Mouse (Mus musculus): ENCODE data around the gene Pdlim4.
A peak's percentile ranks its signal among the peaks of the same experiment; 100 is the strongest.

Gene Pdlim4

DNA sequence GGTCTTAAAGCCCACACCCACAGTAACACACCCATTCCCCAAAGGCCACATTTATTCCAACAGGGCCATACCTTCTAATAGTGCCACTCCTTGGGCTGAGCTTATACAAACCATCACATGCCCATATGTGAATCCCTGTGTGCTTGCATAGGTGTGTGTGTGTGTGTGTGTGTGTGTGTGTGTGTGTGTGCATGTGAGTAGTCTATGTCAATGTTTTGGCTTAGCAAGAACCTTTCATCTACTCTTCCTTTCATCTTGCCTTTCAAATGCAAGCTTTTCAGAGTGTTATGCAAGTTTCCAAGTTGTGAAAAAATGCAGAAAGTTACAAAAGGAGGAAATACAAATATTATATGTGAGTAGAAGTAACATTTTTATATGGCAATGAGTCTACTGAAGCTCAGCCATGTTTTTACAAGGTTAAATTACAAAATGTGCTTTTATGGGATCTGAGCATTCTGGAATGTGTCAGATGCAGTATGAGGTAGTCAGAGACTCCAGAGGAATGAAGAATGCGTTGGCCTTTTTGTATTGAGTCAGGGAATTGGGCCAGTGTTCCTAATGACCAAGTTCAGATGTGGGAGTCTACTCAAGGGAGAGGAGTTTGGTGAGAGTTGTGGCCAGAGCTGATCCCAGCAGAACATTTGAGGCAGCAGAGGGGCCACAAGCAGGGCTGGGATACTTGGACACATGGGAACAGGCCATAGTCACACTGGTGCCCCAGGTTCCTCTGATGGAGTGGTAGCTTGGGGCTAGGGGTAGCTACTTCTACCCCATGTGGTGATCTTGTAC is 21.5 kb upstream of the Pdlim4 start:
- DNase-seq = no peak

DNA sequence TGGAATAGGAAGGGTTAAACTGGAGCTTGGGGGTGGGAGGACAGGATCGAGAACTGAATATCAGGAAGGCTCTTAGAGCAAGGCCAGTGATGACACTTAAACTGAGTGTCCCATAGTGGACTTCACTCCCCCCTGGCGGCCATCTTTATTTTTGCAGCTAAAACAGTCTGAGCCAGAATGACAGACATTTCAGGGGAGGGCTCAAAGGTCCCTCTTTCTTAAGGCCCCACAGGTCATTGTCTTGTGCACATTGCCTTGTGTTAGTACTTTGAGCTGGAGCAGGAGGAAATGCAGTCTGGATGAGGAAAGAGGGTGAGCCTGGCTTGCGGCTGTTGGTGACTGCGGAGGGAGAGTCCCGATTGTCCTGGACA is 20.1 kb upstream of the Pdlim4 start:
- peak; percentile 75 for DNase-seq

DNA sequence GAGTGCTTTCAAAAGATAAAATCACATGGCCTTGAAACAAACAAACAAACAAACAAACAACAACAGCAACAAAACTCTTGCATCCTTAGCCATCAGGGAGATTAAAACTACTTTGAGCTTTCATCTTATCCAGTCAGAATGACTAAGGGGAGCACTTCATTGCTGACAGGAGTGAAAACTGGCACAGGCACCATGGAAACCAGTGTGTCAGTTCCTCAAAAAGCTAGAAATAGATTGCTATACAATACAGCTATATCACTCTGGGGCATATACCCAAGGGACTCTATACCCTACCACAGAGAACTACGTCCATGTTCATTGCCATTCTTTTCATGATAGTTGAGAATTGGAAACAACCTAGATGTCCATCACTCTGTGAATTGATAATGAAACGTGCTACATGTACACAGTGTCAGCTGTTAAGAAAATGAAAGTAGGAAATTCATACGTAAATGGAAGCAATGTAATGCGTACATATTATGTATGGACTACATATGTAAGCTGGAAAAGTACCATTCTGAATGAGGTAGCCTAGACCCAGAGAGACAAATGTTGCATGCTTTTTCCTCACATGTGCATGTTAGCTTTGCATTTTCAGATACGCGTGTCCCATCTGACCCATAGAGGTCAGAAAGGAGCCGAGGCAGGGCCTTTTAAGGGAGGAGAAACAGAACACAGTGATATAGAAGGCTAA is 19.6 kb upstream of the Pdlim4 start:
- DNase-seq = no peak

DNA sequence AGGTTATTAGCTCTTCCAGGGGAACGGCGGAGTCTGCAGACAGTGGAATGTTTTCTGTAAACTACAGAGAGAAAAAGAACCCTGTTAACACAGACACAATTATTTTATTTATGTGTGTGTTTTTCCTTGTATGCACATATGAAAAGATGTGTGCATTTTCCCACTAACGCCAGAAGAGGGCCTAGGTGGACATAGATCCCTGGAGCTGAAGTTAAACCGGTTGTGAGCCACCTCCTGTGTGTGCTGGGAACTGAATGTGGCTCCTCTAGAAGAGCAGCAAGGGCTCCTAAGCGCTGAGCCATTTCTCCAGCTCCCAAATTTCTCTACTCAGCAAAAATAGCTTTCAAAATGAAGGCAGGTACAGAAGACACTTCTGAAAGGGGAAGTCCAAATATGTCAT is 17.0 kb upstream of the Pdlim4 start:
- DNase-seq = no peak

DNA sequence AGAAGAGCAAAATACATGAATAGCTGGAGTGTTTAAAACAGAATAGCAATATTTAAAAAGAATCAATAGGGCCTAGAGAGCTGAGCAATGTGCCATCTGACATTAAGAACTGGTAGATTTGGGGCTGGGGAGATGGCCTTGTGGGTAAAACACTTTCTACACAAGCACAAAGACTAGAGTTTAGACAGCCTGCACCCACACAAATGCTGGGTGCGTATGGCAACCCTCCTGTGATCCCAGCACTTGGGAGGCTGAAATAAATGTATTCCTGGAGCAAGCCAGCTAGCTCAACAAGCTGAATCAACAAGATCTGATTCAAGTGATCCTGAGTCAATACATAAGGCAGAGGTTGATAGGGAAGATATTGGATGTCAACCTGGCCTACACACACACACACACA is 16.2 kb upstream of the Pdlim4 start:
- no peak for DNase-seq

DNA sequence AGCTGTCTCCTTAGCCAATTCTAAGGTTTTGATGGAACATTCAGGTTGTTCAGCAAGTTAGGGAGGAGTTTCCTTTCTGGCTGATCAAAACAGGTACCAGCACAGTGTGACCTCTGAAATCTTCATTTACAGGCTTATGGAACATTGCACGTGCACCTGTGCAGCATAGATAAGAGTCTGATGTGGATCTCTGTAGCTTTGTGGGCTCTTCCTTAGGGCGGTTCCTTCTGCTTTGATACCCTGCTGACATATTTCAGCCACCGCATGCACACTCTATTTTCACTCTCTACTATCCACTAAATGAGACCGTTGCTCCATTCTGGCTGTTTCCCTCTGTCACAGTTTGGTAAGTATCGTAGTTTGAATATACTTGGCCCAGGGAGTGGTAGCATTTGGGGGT is 13.9 kb upstream of the Pdlim4 start:
- no peak for DNase-seq

DNA sequence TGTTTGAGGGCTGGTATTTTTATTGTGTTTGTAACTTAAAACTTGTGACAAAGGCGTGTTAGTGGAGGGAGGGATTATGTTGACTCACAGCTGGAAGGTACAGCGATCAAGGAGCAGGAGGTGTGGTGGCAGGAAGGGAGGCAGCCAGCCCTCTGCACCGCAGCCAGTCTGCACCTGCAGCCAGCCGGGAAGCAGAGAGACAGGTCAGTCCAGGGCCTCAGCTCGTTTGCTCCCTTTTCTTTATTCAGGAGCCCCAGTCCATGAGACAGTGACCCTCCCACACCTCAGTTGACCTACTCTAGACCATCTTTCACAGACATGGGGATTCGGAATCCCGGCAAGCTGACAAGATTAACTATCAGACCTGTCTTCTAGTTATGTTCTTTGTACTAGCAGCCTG is 11.6 kb upstream of the Pdlim4 start:
- DNase-seq = no peak

DNA sequence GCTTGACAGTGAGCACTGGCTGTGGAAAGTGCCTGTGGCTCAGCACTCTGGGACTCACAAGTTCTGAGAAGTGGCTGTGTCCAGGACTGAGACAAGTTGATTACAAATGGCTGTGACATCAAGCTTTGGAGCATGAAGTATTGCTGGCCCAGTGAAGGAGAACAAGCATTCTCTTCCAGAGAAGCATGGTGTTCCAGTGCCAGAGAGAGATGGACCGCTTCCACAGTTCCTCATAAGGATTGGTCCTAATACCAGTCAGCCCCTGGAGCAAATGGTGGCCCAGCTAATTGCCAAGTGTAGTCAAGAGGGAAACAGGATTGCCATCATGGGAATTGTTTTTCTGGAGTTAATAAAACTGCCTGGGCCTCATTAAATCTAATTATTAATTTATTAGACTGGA is 7.3 kb upstream of the Pdlim4 start:
- DNase-seq = no peak

DNA sequence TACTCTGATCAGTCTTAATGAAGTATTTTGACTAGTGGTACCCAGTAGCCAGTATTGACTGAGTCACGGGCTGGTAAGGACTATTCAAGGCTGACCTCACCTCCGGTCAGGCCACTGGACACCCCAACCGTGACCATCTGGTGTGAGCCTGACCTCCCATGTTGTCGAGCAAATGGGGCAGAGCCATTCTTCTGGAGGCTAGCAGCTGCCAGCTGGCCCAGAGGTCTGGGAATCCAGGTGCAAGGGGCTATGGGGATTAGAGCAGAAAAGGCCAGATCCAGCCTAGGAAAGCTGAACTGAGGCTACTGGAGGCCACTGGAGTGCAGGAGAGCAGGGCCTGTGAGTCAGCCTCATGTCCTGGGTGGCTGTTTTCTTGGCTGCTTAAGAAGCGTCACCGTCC is 6.5 kb upstream of the Pdlim4 start:
- no peak for DNase-seq

DNA sequence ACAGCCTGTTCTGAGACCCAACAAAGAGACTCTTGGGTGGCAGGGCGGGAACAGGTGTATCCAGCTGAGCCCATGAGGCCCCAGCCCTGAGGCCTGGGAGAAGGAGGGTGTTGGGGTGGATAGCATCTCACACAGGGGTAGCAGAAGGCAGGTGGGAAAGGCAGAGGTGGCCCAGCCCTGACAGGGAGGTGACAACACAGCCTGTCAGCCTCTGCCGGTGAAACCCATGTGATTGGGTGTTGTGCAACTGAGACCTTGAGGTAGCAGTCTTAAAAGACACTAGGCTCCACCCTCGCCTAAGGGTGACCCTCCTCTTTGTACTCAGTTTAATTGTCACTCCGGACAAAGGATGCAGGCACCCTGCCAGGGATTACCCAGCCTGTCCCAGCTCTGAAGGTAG is 4.5 kb upstream of the Pdlim4 start:
- DNase-seq = no peak

DNA sequence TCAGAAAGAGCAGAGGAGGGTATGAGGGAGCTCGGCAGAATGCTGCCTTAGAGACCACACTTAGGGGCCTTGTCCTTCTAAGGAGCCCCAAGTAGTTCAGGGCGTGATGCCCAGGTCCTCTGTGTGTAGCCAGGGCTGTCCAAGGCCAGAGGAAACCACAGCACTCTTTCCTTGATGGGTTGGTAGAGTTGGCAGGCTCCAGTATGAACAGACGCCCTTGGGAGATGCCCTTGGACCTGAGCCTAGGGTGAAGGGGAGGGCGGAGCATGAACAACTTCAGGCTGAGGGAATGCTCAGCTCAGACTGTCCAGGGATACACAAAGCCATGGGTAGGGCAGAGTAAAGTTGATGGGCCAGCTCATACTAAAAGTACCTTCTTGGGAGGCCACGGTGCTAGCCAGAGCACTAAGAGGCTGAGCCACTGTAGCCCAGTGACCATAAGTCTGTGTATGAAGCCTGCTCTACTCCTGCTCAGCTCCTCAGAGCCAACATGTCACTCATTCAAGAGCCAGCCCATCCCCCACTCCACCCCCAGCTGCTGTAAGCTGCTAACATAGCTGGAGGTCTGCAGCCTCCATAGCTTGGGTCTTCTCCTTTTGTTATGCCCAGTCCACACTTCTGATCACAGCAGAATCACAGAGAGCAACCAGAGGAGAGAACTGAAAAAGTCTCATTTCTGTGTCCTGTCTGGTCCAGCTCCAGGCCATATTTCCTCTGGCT is 3.1 kb upstream of the Pdlim4 start:
- DNase-seq = no peak

DNA sequence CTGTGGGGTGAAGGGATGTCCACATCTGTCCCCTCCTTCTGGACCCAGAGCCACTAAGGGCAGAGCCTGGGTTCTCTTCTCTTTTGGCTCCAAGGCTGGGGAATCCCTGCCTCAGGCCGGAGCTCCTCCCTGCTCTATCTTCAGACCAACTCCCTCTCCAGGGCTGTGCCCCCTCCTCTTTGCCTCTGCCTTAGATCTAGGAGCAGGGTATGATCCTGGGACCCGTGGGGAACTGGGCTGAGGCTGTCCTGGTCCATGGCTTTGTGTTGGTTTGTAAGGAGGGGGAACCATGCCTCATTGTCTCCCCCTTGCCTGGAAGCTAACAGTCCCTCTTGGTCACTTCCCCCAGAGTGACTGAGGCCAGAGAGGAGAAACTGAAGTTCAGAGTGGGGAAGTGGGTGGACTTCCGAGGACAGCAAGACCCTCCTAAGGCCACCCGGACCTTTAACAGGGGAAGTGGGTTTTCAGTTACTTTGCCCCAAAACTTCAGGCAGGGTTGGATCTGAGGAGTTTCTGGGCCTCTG is 756 bp downstream of the Pdlim4 start:
- DNase-seq = no peak

DNA sequence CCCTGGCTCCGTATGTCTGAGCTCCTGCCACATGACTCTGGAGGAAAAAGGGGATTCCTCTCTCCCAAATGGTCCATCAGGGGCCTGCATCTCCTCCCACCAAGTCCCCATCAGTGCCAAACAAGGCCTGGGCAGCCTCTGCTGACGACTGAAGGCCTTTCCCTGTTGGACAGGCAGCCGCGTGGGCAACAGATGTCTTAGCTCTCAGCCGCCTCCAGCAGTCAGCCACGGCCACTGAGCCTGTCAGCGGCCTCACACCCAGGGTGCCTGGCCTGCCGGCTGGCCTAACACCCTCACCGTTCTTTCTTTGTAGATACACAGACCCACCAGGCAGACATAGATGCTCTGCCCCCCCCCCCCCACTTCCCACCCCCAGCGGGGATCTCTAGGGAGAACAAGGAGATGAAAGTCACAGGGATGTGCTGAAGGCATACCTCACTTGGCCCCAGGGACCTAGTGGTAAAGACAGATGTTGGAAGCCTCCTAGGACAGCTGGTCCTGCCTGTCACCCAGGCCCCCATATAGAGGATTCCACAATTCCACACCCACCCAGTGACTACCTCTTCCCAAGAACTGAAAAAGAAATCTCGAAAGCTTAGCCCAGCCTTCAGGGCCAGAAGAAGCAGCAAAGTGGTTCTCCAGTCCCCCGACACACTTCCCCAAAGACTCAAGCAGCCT is 1.4 kb downstream of the Pdlim4 start:
- no peak for DNase-seq

DNA sequence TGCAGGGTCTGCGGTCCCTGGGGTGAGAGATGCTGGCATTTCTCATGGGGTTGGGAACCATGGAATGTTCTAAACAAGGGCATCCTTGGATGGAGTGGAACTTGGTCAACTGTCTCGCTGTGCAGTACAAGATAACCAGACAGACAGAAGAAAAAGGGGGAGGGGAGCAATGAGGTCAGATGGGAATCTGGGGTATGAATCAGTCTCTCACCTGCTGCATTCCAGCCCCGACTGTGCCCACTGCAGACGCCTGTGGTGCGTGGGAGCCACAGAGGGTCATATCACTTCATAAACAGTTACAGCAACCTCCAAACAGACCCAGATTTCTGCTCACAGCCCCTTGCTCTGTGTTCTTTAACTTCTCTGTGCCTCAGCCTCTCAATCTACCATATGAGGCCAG is 2.4 kb downstream of the Pdlim4 start:
- no peak for DNase-seq

DNA sequence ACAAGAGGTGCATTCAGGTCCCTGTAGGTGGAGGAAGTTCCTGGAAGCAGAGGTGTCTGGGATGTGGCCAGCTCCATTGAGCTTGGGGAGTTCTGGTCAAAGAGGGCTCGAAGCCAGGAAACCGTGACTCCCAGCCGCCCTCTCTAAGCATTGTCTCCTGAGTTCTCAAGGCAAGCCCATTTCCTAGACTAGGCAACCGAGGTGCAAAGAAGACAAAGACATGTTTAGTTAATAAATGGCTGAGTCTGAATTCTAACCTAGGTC is 3.0 kb downstream of the Pdlim4 start:
- DNase-seq = no peak

DNA sequence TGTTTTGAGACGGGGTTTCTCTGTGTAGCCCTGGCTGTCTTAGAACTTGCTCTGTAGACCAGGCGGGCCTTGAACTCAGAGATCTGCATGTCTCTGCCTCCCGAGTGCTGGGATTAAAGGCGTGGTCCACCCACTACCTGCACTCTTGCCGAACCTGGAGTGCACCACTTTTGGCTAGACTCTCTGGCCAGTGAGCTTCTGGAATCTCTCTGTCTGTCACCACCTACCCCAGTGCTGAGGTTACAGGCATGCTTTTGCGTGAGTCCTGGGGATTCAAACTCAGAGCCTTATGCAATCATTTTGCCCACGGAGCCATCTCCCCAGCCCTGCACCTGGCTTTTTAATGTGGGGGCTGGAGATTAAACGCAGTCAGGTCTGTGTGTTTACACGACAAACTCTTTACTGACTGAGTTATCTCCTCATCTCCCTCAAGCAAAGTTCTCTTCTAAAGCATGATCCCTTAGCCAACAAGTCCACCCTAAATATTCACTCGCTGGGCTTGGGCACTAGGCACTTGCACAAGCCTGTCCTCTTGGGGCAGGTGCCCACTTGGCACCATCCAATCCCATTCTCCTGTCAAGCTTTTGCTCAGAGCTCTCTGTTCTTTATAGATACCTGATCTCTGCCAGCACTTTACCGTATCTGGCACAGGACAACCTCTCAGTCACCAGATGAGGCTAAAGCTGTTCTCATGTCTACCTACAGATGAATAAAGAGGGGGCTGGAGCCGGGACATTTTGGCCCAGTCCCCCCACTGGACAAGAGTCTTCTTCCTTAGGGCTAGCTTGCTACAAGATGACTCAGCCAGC is 3.5 kb downstream of the Pdlim4 start:
- no peak for DNase-seq

DNA sequence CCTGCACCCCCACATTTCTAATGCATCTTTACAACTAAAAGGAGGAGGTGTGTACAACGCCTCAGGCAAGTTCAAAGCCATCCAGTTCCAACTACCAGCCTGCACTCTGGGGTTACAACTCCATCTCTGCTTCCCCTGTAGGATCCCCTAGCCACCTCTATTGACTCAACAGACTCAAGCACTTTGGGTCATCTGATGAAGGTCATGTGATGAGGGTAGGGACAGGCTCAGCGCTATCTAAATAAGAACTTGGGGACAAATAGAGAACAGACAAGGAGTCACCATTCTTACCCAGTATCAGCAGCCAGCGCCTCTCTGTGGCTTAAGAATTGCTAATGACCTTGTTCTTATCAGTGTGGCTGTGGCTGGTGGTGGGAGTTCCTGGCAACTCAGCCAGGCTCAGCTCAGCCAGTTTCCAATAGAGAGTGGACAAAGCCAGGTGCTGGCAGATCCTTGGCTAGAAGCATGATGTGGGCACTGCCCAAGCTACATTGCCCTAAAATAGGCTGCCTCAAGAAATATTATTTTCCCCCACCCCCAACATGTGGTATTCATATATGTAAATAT is 4.3 kb downstream of the Pdlim4 start:
- no peak for DNase-seq

DNA sequence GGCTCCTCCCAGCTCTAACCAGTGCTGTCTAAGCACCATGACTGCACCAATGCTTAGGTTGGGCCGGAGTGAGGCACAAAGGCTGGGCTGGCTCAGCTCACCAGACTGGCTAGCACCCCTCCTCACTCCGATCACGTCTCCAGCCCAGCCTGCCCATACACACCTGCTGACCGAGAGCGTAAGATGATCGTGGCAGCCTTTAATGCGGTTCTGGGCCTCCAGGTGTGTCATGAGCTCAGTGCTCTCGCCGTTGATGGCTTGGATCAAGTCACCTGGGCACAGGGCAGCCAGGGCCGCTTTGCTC is 5.4 kb downstream of the Pdlim4 start:
- no peak for DNase-seq

DNA sequence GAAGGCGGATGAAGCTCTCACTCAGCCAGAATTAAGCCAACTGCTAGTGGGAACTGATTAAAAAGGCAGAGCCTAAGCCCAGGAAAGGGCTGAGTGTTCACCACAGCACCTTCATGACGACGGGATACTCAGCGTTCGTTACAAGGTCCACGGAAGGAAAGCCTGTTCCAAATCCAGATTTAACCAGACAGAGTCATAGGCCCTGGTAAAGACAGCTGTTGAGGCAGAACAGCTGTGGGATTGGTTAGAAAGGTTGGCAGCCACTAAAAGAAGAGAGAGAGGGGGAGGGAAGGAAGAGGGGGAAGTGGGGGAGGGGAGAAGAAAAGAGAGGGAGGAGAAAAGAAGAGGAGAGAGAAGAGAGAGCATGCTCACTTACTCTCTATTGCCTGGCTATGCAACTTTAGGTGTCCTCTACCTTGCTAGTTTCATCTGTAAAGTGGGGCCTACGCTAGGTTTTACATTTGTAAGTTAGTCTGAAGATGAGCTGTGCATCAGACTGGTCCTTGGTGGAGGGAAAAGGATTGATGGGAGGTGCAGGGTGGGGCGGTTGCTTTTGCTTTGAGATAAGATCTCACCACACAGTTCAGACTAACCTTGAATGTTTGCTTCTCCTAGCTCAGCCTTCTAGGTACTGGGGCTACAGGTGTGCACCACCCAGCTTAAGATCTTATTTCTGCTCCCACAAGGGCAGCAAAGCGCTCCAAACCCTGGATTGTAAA is 5.9 kb downstream of the Pdlim4 start:
- no peak for DNase-seq

DNA sequence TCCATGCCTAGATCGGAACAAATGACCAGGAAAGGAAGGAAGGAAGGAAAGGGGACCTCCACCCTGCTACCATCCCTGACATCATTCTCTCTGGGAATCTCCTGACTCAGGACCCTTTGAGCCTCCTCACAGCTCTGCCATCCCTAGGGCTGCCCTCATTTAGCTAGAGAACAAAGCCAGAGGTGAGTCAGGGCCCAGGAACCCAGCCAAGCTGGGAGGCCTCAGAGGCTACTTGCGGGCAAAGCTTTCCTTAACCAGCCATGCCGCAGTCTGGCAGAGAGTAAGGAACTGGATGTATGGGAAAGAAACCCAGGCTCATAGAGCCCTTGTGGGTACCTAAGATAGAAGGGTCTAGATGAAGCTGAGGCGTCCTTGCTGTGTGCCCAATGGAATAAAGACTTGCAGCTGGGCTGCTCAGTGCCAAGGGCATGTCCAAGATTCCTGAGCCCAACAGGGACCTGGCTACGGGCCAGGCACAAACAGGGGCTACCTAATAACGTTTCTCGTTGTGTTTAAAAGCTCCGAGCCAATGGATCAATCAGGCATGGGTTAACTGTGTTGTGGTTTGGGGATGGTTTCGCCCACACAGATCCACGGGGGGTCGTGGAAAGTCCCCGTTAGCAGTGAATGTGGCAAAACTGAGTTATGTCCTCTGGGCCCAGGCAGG is 6.6 kb downstream of the Pdlim4 start:
- DNase-seq = no peak

DNA sequence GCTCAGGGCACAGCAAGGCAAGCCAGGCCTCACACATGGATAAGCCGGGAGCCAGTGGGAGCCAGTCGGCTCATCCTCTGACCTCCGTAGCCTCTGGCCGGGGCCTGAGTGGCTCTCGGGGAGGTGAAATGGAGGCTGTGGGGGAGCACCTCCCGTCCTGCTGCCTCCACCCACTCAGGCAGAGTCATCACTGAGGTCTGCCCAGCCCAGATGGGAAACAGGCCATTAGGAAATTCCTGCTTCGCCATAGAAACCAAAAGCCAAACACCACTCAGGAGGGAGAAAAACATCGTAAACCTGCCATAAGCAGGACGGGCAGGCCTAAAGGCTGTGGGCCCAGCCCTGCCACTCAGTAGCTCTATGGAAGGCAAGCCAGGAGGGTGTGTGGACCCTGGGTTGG is 8.5 kb downstream of the Pdlim4 start:
- no peak for DNase-seq

Data from right cerebral cortex, postnatal 14 days (tissue).